9 mouse cellular contexts compared by ENCODE assay signal in the genomic region with DNA sequence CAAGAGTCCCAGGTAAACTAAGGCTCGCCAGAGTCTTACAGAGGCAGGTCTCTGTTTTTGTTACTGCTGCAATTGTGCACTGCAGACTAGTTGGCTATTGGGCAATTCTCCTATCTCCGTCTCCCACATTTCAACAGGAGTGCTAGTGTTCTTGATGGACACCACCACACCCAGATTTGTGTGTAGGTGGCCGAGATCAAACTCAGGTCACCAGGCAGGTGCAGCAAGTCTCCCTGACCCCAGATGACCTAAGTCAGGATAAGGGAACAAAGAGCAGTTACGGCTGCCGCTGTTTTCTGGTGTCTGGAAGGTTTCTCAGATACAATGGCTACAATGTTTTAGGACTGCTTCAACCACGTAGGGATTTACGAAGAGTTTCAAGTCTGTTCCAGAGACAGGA. TPM values are rescaled to one million over a fixed set of nuclear protein-coding genes. Genes with fewer than 3 reads are reported as not detected.
DNase-seq lines count a peak whose midpoint lies in the region; ATAC-seq and TF ChIP-seq lines count a peak whose summit lies in the region.
"Had no signal": no experiment of that assay in that cellular context is flagged by ENCODE, and none has a peak within 500 bp of the region (broad histone marks: within the 10 kb centered on the region; RNA-seq: fewer than 3 reads in every experiment).

No protein-coding gene starts in this region.

- peaks cover 9% of the 10 kb centered on the region; the same call in 1 of the 2 replicates for H3K4me1 ChIP-seq in heart, postnatal 0 days (ENCODE audit: control insufficient read depth, insufficient read depth)
- H3K4me1 ChIP-seq in heart, adult 2 months (ENCODE audit: control insufficient read depth, insufficient read depth, low read length): no peaks in the 10 kb centered on the region
- H3K4me1 ChIP-seq in intestine, embryonic 15.5 days (replicated peaks): peaks cover 2% of the 10 kb centered on the region; the same call in 1 of the 2 replicates

- no peak for TF ChIP-seq EP300 in heart, postnatal 0 days (IDR thresholded peaks at IDR 0.05; ENCODE audit: low read depth)
- no peak for TF ChIP-seq EP300 in heart, adult 2 months (IDR thresholded peaks at IDR 0.05; ENCODE audit: insufficient read depth, low read depth, low read length)

- H3K27me3 ChIP-seq in heart, postnatal 0 days (ENCODE audit: control insufficient read depth, insufficient read depth, low read length): no peaks in the 10 kb centered on the region
- no peaks in the 10 kb centered on the region for H3K27me3 ChIP-seq in heart, adult 2 months (ENCODE audit: control insufficient read depth, insufficient read depth, low read length)
- H3K27me3 ChIP-seq in intestine, embryonic 15.5 days (replicated peaks): no peaks in the 10 kb centered on the region

- TF ChIP-seq CTCF in heart, postnatal 0 days (IDR thresholded peaks at IDR 0.05; ENCODE audit: low read depth): no peak
- no peak for TF ChIP-seq CTCF in heart, adult 2 months (IDR thresholded peaks at IDR 0.05)

- H3K9ac ChIP-seq in heart, postnatal 0 days (replicated peaks; ENCODE audit: low read depth, low read length): no peak overlapping the region
- H3K9ac ChIP-seq in heart, adult 2 months (ENCODE audit: low read depth, low read length): no peak overlapping the region
- no peak overlapping the region for H3K9ac ChIP-seq in intestine, embryonic 15.5 days
- H3K9ac ChIP-seq: forebrain, postnatal 0 days had no signal

- H3K9me3 ChIP-seq in heart, postnatal 0 days (replicated peaks; ENCODE audit: control insufficient read depth, low read length): no peaks in the 10 kb centered on the region
- no peaks in the 10 kb centered on the region for H3K9me3 ChIP-seq in intestine, embryonic 15.5 days

- no peak for DNase-seq in heart, postnatal 0 days (ENCODE audit: low spot score)
- no peak for DNase-seq in heart, adult 2 months
- peak; percentile 22 for DNase-seq in lung, postnatal 36 days
- no peak for DNase-seq in lung, postnatal 4 days
- DNase-seq in spleen, postnatal 14 days (ENCODE audit: low spot score in 2 of 2): no peak
- DNase-seq: cerebellum, adult 11-12 months had no signal

- no peak overlapping the region for H3K27ac ChIP-seq in heart, postnatal 0 days (ENCODE audit: low read depth)
- no peak overlapping the region for H3K27ac ChIP-seq in heart, adult 2 months
- H3K27ac ChIP-seq in intestine, embryonic 15.5 days: no peak overlapping the region

- no peak overlapping the region for H3K4me3 ChIP-seq in heart, postnatal 0 days (ENCODE audit: low read depth, low read length)
- no peak overlapping the region for H3K4me3 ChIP-seq in heart, adult 2 months
- H3K4me3 ChIP-seq in intestine, embryonic 15.5 days (replicated peaks): no peak overlapping the region

- 0 out of 2 replicates have a peak, but pooled peaks have one; percentile 21 for ATAC-seq in heart, postnatal 0 days (ENCODE audit: insufficient read depth, low read depth)
- ATAC-seq in intestine, embryonic 15.5 days: peak; percentile 62
- ATAC-seq in megakaryocyte, adult 5-6 weeks (ENCODE audit: poor library complexity, severe bottlenecking): no peak

- H3K36me3 ChIP-seq in heart, postnatal 0 days (replicated peaks; ENCODE audit: control insufficient read depth, insufficient read depth, low read length): 0 out of 2 replicates have a peak, but pooled peaks cover 4% of the 10 kb centered on the region
- H3K36me3 ChIP-seq in heart, adult 2 months (ENCODE audit: control insufficient read depth, insufficient read depth, low read length): no peaks in the 10 kb centered on the region
- no peaks in the 10 kb centered on the region for H3K36me3 ChIP-seq in intestine, embryonic 15.5 days

- H3K79me2 ChIP-seq in heart, adult 2 months (replicated peaks; ENCODE audit: control insufficient read depth, insufficient read depth, low read length): no peaks in the 10 kb centered on the region

- peak overlapping the region; percentile 50 for H3K4me2 ChIP-seq in heart, postnatal 0 days (ENCODE audit: low read depth, low read length)
- peak overlapping the region; percentile 29 for H3K4me2 ChIP-seq in intestine, embryonic 15.5 days (replicated peaks)

- intact Hi-C loops in heart, adult 2 months (cut with DNase I): loop anchor here (2.0 to 10.0 kb wide), 5 partner anchors 48 to 455 kb away; partner anchors contain the start of gene Tmeff1

- no peak for TF ChIP-seq POLR2A in heart, adult 2 months (IDR thresholded peaks at IDR 0.05; ENCODE audit: insufficient read depth, low read depth, low read length)

- 31% methylated on average over 7 of the region's 7 CpGs for WGBS in heart, postnatal 0 days
- 57% methylated on average over 7 of the region's 7 CpGs for WGBS in heart, adult 2 months
- WGBS in intestine, embryonic 15.5 days: 46% methylated on average over 7 of the region's 7 CpGs

RNA-seq across cellular contexts. Expression of gene Cavin4, which starts 16.9 kb away (rescaled TPM):
- 18.1 and 27.7 TPM in 2 replicates for total RNA-seq in heart, postnatal 0 days (2014; rRNA removed; ENCODE audit: low replicate concordance)
- 25.0 and 27.7 TPM in 2 replicates for polyA plus RNA-seq in heart, postnatal 0 days (2015; fragmentation: Nextera tagmentation; extraction: Ambion mirVana)
- total RNA-seq in heart, adult 2 months (2021): 100 to 1,000 TPM; 102 to 107 TPM
- polyA plus RNA-seq in heart, adult 2 months (2012; rRNA removed): 22.1 and 53.3 TPM in 2 replicates
- 0.35 and 0.39 TPM in 2 replicates for polyA plus RNA-seq in intestine, embryonic 15.5 days (2015; fragmentation: Nextera tagmentation; extraction: Ambion mirVana)
- total RNA-seq in megakaryocyte, adult 5-6 weeks (2015): not detected in 2 replicates
- not detected in 2 replicates for total RNA-seq in megakaryocyte, adult 5-6 weeks (2017)

Comparison
In these comparisons a context has a peak if more than half of its experiments do, and no peak if none do; other contexts are left out.
1. RNA of gene Cavin4, which starts 16.9 kb away (total RNA-seq): 102 to 107 TPM in heart, adult 2 months and 18.1 to 27.7 TPM in heart, postnatal 0 days; not detected in megakaryocyte, adult 5-6 weeks; every median in the first group is over 10 times any median in the second.